In the genomic region with DNA sequence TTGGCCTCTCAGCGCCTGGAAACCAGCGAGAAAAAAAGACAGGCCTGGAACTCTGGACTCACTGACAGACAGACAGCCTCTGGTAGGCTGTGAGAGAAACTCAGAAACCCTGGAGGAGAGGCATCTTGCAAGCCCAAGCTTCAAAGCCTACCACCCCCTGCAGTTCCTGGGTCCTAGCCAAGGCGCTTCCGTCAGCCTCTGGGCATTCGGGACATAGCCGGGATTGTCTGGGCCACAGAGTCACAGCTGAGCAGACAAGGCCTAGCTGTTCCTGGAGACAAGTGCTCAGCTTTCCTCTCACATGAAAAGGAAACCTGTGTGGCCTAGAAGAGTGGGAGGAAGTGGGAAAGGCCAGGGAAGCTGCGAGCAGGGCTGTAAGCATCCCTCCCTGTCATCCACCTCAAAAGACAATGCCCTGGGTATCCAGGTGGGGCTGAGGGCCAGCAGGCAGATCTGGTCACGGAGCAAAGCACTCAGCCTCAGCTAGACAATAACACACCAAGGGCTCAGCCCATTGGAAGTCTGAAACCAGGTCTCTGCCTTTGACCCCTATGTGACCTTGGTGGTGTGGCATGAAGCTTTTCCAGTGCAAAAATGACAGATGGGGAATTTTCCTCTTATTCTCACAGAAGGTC, we compare ENCODE assay signal across 8 mouse cellular contexts. TPM values are rescaled to one million over a fixed set of nuclear protein-coding genes. Genes with fewer than 3 reads are reported as not detected.
DNase-seq lines count a peak whose midpoint lies in the region; ATAC-seq lines count a peak whose summit lies in the region.
"Had no signal": no experiment of that assay in that cellular context is flagged by ENCODE, and none has a peak within 500 bp of the region (broad histone marks: within the 10 kb centered on the region; RNA-seq: fewer than 3 reads in every experiment).

No protein-coding gene starts in this region.

- H3K36me3 ChIP-seq in hindbrain, embryonic 16.5 days (ENCODE audit: control insufficient read depth, insufficient read depth, low read length) = no peaks in the 10 kb centered on the region
- H3K36me3 ChIP-seq in midbrain, embryonic 13.5 days = no peaks in the 10 kb centered on the region
- H3K36me3 ChIP-seq: liver, embryonic 15.5 days had no signal

- 39% methylated on average over 8 of the region's 8 CpGs for WGBS in hindbrain, embryonic 16.5 days
- WGBS in midbrain, embryonic 13.5 days = 44% methylated on average over 8 of the region's 8 CpGs

- H3K4me2 ChIP-seq in hindbrain, embryonic 16.5 days (ENCODE audit: low read length) = no peak overlapping the region
- no peak overlapping the region for H3K4me2 ChIP-seq in midbrain, embryonic 13.5 days (replicated peaks)
- H3K4me2 ChIP-seq: liver, embryonic 15.5 days had no signal

- H3K27ac ChIP-seq in hindbrain, embryonic 16.5 days (ENCODE audit: low read depth, low read length) = 0 out of 2 replicates have a peak overlapping the region, but pooled peaks have one; percentile 0
- no peak overlapping the region for H3K27ac ChIP-seq in midbrain, embryonic 13.5 days
- H3K27ac ChIP-seq: liver, embryonic 15.5 days had no signal

- H3K4me3 ChIP-seq in hindbrain, embryonic 16.5 days (ENCODE audit: low read length) = no peak overlapping the region
- H3K4me3 ChIP-seq in midbrain, embryonic 13.5 days (replicated peaks) = no peak overlapping the region
- H3K4me3 ChIP-seq: liver, embryonic 15.5 days had no signal

- peak; percentile 38 for DNase-seq in cerebellum, adult 9-10 months
- DNase-seq in B cell, adult 2 months = no peak
- DNase-seq in embryo, embryonic 10 days (ENCODE audit: low spot score) = no peak
- no peak for DNase-seq in spleen, adult 18-20 months

- no peaks in the 10 kb centered on the region for H3K27me3 ChIP-seq in hindbrain, embryonic 16.5 days (replicated peaks; ENCODE audit: control insufficient read depth, insufficient read depth, low read length)
- H3K27me3 ChIP-seq in midbrain, embryonic 13.5 days = no peaks in the 10 kb centered on the region
- H3K27me3 ChIP-seq: liver, embryonic 15.5 days had no signal

- H3K9me3 ChIP-seq in hindbrain, embryonic 16.5 days (ENCODE audit: control insufficient read depth, low read length) = no peaks in the 10 kb centered on the region
- no peaks in the 10 kb centered on the region for H3K9me3 ChIP-seq in midbrain, embryonic 13.5 days
- H3K9me3 ChIP-seq: liver, embryonic 15.5 days had no signal

- ATAC-seq in cerebellum, adult (ENCODE audit: insufficient number of reproducible peaks, low FRiP score, low TSS enrichment) = peak; percentile 52; the same call in 1 of the 2 replicates
- peak; percentile 87 for ATAC-seq in hindbrain, embryonic 16.5 days
- peak; percentile 64 for ATAC-seq in midbrain, embryonic 13.5 days

- peaks cover 5% of the 10 kb centered on the region for H3K4me1 ChIP-seq in hindbrain, embryonic 16.5 days (ENCODE audit: control insufficient read depth, insufficient read depth, low read depth, low read length)
- H3K4me1 ChIP-seq in midbrain, embryonic 13.5 days (replicated peaks) = 0 out of 2 replicates have a peak, but pooled peaks cover 6% of the 10 kb centered on the region
- H3K4me1 ChIP-seq: liver, embryonic 15.5 days had no signal

- H3K9ac ChIP-seq in hindbrain, embryonic 16.5 days (ENCODE audit: low read depth, low read length) = no peak overlapping the region
- H3K9ac ChIP-seq in midbrain, embryonic 13.5 days (replicated peaks) = no peak overlapping the region
- H3K9ac ChIP-seq: liver, embryonic 15.5 days had no signal

RNA-seq across cellular contexts. Expression of a gene that starts 13.2 kb away (rescaled TPM):
- 26.0 and 27.4 TPM in 2 replicates for polyA plus RNA-seq in hindbrain, embryonic 16.5 days (2015; fragmentation: Nextera tagmentation; extraction: Ambion mirVana)
- polyA plus RNA-seq in midbrain, embryonic 13.5 days (2015; fragmentation: Nextera tagmentation; extraction: Ambion mirVana) = 11.6 and 12.2 TPM in 2 replicates
- polyA plus RNA-seq: liver, embryonic 15.5 days had no signal
